Mouse (Mus musculus) right cerebral cortex, postnatal 25 days (tissue): Measurements from ENCODE around the gene Nek7.

Experiments
- DNase-seq: peaks from one replicate; pipeline ENCODE4 v3.0.0; 2022

The Nek7 gene

DNA sequence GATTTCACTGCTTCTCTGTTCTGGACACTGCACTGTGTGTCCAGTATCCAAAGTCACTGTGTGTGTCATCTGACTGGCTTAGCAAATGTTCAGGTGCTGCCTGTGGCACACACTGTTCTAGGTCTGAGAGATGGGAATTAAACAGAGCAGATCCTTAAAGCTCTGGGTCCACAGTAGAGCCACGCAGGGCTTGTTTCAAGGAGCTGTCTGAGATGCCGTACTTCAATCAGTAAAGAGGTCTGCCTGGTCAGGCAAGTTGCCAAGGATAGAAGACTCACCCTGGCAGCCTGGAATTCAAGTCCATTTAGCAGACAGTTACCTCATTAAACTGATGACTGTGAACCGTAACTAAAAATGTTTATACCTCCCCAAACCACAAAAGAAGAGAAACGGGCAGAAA lies 112.9 kb downstream of the Nek7 start:
- no peak for DNase-seq

DNA sequence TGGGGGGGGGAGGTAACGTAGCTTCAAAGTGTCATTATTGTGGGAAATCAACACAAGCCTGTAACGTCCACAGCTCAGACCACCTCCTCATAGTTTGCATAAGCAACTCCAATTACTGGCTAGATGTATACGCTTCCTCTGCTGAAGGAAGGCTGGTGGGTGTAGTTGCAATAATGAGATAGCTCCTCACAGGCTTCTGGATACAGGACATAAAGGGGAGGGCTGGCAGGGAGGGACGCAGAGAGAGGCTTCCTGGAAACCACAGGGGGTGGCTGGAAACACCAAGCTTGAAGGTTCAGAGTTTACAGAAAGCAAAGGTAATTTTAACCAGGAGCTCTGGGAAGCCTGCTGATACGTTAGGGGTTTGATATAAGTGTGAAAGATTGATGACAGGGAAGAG lies 115.7 kb downstream of the Nek7 start:
- DNase-seq: no peak

DNA sequence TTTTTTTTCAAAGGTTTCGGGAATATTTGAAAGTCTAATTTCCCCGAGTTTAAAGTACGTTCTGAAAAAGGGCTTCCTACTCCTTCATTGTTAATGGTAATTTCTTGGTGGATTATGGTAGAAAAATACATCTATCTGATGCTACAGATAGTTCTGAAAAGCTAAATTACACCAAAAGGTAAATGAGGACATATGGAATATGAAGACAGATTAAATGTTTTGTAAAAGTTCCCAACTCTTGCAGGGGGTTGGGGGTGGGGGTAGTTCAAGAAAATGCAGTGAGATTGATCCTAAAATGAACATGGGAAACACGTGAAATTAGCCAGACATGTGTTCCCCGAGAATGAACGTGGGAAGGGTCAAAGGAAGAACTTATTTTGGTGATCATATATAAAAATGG lies 119.2 kb downstream of the Nek7 start:
- DNase-seq: no peak

GRCm38 (mm10) chr1:138500155-138500554 lies 119.8 kb downstream of the Nek7 start:
- no peak for DNase-seq

- no peak for DNase-seq
These were observed 120.5 kb downstream of the Nek7 start for GRCm38 (mm10) chr1:138499461-138499860.

GRCm38 (mm10) chr1:138491382-138492097 lies 128.4 kb downstream of the Nek7 start:
- DNase-seq: no peak

GRCm38 (mm10) chr1:138487569-138487968 lies 132.4 kb downstream of the Nek7 start:
- DNase-seq: no peak

DNA sequence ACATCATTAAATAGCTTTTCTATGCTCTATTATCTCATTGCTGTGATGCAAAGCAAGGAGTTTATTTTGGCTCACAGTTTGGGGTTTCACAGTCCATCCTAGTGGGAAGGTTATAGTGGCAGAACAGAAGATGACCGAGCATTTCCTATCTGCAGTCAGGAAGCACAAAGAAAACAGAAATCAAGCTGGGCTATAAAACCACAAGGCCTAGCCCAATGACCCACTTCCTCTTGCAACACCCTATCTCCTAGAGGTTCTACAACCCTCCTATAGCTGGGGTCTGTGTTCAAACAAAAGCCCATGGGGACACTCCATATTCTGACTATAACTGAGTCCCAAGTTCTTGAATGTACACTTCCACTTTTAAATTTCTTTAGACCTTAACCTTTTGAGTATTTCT lies 139.2 kb downstream of the Nek7 start:
- no peak for DNase-seq

GRCm38 (mm10) chr1:138465352-138465751 lies 154.6 kb downstream of the Nek7 start:
- no peak for DNase-seq

DNA sequence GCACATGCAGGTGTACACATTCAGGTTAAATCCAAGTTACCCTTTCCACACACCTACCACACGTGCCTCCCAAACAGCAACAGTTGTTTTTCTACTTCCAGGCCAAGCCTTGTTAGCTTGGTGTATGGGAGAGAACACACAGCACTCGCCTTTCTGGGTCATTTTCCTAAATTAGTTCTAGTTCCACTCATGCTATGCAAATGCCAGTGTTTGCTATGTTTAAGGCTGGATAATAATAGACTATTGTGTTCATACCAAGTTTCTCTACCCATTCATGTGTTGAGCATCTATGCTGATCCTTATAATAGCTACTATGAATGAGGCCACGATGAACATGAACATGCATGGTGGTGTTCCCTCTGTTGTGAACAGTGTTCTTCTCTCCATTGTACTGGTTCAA lies 158.5 kb downstream of the Nek7 start:
- DNase-seq: no peak

GRCm38 (mm10) chr1:138449476-138449851 lies 170.5 kb downstream of the Nek7 start:
- no peak for DNase-seq

- DNase-seq: no peak
These were observed 171.1 kb downstream of the Nek7 start for GRCm38 (mm10) chr1:138448635-138449475.

DNA sequence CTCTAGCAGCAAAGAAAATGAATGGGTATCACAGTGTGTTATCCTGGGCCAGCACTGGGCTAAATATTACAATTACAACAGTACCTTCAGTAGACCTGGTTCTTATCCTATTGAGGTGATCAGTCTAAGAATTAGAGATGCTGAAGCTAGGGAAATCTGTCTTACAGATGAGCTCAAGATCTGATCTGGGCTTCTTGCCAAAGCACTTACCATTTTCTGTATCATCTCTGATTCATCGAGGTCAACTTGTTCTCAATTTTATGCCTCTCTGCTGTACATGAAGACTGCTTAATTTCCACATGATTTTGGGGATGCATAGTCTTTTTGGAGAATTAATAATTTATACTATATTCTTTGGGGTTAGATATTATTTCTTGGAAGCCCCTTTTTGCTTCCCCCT lies 173.1 kb downstream of the Nek7 start:
- no peak for DNase-seq
